Mouse (Mus musculus) colon, adult 2 months (tissue): ENCODE data around the gene Vti1b. TPM values are rescaled to one million over a fixed set of nuclear protein-coding genes. Genes with fewer than 3 reads are reported as not detected.

Source experiments
- polyA plus RNA-seq: library from polyadenylated mRNA; depleted of rRNA; stranded (reverse); fragments of >200 nt; gene quantifications from 2 replicates; pipeline ENCODE4 v1.2.3, GENCODE M21; 2012; rRNA removed

Vti1b gene
- polyA plus RNA-seq, result 67.6 and 68.7 TPM in 2 replicates

GRCm38 (mm10) chr12:79172019-79172941 lies at the start of gene Vti1b:
Gene Vti1b, minus strand, starts transcription at chr12:79172667.

DNA sequence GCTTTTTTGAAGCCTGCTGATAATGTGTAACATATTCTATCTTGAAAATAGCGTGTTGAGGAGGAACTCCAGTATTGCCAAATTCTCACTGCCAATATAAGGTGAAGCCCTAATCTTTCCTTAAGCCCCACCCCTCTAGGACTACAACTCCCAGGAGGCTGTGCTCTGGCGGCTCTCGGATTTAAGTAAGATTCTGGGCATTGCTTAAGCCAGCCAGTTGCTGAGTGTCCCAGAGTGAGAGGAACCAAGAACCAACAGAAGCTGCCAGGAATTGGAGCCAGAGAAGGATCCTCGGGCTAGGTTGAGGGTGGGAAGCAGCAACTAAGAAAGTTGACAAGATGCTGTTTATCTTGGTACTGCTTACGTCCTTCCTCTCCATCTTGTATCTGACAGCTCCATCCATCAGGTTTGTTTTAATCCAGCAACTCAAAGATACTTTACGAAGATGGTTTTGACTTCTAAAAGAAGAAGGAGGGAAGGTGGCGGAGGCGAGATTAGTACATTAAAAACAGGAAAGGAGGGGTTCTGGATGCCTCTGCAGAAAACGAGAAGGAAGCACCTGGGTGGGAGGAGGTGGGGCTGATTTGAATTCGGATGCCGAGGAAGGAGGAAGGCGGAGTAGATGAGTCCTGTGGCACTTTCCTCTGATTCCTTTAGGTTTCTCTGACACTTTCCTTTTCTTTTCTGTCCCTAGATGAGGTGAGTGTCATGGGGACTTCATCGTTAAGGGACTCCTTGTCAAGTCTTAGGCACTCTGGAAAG lies 36.4 kb upstream of the Vti1b start, which contains the start of gene Rdh12:
TSS of gene Rdh12 (plus strand) at position 212 of the 762 bp plus-strand sequence.

GRCm38 (mm10) chr12:79192193-79192592 lies 19.7 kb upstream of the Vti1b start, which contains the start of gene Rdh11:
Gene Rdh11, minus strand, starts transcription at chr12:79192293.

GRCm38 (mm10) chr12:79130299-79131177 lies 41.9 kb downstream of the Vti1b start, which contains the start of gene Arg2:
Gene Arg2, plus strand, starts transcription at chr12:79130777.

Other genes starting within 250 kb of the Vti1b start
- 4.0 and 5.5 TPM in 2 replicates for gene Tmem229b, start 165.0 kb downstream of the Vti1b start, polyA plus RNA-seq
- gene Plekhh1, start 143.5 kb downstream of the Vti1b start, polyA plus RNA-seq, result 40.7 and 44.0 TPM in 2 replicates
- gene Pigh, start 83.0 kb downstream of the Vti1b start, polyA plus RNA-seq, result 14.6 and 18.7 TPM in 2 replicates
- gene Arg2, start 41.9 kb downstream of the Vti1b start, polyA plus RNA-seq, result 1.5 and 5.4 TPM in 2 replicates
- gene Rdh11, start 19.6 kb upstream of the Vti1b start, polyA plus RNA-seq, result 7.7 and 8.8 TPM in 2 replicates
- gene Rdh12, start 36.2 kb upstream of the Vti1b start, polyA plus RNA-seq, result 0.51 and 0.57 TPM in 2 replicates
- 11.5 and 16.1 TPM in 2 replicates for gene Zfyve26, start 123.6 kb upstream of the Vti1b start, polyA plus RNA-seq
- 0.41 and 0.51 TPM in 2 replicates for gene Rad51b, start 124.6 kb upstream of the Vti1b start, polyA plus RNA-seq